Mouse (Mus musculus): ENCODE data around the gene Rps16. TPM values are rescaled to one million over a fixed set of nuclear protein-coding genes. Genes with fewer than 3 reads are reported as not detected.
"Not testable (repeated sequence)": the region's sequence is repeated elsewhere in the genome, so short reads cannot be mapped to it uniquely, and the experiment has no call there.

The Rps16 gene
- total RNA-seq, 2 experiments from 2014 or later: 489 to 520 TPM

DNA sequence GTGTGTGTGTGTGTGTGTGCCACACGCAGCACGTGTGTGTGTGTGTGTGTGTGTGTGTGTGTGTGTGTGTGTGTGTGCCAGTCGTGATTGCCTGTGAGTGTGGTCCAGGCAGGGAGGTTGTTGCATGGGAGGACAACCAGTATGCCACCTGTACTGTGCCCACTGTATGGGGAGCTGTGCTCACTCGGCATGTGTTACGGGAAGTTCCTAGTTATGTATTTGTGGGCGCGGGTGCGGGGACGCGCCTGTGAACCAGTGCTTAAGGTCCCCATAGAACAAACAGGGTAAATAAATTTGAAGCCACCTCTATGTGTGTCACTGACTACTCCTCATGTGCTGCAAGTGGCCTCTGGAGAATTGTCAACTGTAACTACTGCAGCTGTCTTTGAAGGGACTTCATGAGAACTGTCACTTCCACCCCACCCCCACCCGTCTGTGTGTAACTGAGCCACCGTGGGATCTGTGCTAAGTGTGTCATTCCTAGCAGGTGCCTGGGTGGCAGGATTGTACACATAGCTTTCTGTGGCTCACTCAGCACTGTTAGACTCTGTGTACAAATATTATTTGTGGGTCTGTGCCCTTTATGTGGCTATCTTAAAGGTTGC lies 32.0 kb downstream of the Rps16 start:
- no peak for DNase-seq (ENCODE audit: low spot score)
- intact Hi-C loops (cut with DNase I): no loop called here

DNA sequence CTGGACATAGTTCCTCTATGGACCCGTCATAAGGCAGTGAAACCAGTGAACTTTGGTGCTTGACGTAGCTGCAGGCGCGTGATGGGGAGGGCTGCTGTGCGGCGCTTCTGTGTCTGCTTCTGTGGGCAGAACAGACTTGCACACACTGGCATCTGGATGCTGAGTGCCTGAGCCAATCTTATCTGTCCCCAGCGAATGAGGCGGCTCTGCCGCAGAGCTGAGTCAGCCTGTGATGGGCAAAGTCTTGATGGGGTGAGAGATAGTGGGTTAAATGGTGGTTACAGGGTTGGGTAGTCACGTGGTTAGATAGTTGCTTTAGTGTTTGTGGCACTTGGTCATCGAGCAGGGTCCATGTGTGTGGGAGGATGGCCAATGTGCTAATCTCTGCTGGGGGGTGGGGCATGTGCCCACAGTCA lies 32.5 kb downstream of the Rps16 start:
- DNase-seq (ENCODE audit: low spot score): no peak
- intact Hi-C loops (cut with DNase I): no loop called here

DNA sequence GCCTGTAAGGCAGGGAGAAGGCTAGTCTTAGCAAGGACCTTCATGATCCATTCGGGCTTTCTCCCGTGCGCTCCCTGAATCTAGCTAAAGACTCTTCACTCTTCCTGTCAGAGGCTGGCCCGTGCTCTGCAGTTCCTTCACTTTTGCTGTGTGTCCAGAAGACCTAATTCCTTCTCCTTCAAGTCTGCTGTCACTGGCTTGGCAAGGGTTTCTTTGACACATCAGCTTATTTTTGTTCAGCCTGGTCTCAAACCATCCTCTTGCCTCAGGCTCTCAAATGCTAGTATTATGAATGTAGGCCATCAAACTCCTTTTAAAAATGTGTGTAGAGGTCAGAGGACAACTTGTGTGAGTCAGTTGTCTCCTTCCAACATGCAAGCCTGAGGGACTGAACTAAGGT lies 33.2 kb downstream of the Rps16 start:
- intact Hi-C loops (cut with DNase I): no loop called here
- DNase-seq (ENCODE audit: low spot score): no peak

DNA sequence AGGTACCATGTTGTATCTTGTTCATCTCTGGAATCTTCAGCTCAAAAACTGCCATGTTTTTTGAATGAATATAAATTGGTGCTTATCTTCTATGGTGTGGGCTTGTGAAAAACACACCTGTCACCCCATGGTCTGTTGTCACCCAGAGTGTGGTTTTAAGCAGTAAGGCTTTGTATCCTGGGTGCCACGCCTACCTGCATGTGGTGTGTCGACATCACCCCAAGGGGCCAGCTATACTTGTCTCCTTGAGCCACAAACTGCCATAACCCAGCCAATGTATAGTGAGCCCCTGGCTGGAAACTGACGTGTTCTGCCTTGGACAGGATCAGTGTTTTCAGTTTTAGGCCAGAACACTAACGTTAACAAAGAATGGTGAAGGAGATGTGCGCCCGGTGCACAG lies 33.7 kb downstream of the Rps16 start:
- intact Hi-C loops (cut with DNase I): no loop called here
- DNase-seq (ENCODE audit: low spot score): no peak

DNA sequence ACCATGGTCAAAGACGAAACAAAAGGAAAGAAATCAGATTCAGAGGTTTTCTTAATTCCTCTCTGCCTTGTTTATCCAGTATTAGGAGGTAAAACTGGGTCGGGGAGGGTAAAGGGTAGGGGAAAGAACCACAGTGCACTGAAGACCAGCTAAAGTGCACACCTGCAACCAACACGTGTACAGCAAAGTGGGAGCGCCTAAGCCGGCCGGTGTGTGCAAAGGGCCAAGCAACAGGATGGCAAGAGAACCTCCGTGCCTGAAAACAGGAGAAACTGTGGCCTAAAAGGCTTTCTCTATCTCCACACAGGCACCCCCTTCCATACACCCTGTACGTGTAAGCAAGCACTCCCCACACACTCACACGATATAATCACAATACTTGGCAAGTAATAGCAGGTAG lies 34.7 kb downstream of the Rps16 start:
- intact Hi-C loops (cut with DNase I): no loop called here
- no peak for DNase-seq (ENCODE audit: low spot score)

GRCm38 (mm10) chr7:28386007-28386406 lies 35.6 kb downstream of the Rps16 start:
- DNase-seq (ENCODE audit: low spot score): no peak
- intact Hi-C loops (cut with DNase I): loop anchor here (1.0 kb wide), 1 partner anchor 13 kb away; no protein-coding TSS in a partner anchor

DNA sequence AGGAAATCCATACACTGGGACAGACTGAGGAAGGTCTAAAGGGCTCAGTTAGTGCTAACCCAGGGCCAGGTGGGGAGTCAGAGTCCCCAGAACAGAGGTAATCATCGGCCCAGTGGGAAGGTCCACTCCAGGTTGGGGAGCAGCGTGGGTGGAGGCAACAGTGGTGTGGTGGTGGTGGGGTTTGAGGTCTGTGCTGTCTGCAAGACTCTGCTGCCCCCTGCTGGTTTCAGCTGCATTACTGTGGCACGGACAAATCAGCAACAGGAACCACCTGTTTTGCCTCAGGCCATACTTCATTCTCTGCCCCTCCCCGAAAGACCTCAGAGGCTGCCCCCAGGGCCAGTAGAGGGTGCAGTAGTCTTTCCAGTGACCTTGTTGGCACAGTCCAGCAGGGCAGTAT lies 36.0 kb downstream of the Rps16 start:
- peak; percentile 64 for DNase-seq (ENCODE audit: low spot score)
- intact Hi-C loops (cut with DNase I): loop anchor here (1.0 kb wide), 1 partner anchor 13 kb away; no protein-coding TSS in a partner anchor

DNA sequence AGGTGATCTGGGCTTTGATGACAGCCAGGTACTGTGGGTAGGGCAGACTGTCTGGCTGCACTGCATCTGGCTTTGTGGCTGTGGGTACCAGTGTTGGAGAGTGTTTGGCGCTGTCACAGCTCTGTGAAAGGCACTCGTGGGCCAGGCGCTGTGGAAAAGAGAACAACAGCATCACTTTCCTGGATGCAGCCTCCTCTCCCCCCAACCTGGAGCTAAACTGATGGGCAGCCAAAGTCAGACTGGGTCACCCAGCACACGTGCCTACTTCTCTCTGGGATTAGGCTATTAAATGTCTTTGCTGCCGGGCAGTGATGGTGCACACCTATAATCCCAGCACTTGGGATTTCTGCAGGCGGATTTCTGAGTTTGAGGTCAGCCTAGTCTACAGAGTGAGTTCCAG lies 36.4 kb downstream of the Rps16 start:
- not testable (repeated sequence) for DNase-seq (ENCODE audit: low spot score)
- intact Hi-C loops (cut with DNase I): loop anchor here (1.0 kb wide), 1 partner anchor 14 kb away; no protein-coding TSS in a partner anchor

- not testable (repeated sequence) for DNase-seq (ENCODE audit: low spot score)
These were observed 36.9 kb downstream of the Rps16 start for GRCm38 (mm10) chr7:28387384-28387783.

DNA sequence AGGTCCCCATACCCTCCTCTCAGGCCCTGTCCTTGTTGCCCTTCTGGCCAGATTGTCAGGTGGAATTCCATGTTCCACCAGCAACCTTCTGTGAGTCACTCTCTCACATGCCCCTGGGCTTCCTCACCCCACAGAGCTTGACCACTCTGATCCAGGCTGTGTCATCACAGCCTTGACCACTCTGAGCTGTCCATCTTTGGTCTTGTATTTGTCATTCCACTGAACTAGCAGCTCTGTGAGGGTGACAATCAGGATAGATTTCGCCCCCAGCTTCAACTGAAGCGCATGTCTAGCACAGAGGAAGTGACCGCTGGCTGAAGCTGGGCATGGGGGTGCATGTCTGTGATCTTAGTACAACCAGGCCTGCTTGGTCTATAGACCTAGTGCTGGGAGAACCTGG lies 39.9 kb downstream of the Rps16 start:
- no peak for DNase-seq (ENCODE audit: low spot score)
- intact Hi-C loops (cut with DNase I): no loop called here

More at GRCm38 (mm10) chr7:28387384-28387783, 36.9 kb downstream of the Rps16 start:
- intact Hi-C loops (cut with DNase I): not testable (repeated sequence)

DNA sequence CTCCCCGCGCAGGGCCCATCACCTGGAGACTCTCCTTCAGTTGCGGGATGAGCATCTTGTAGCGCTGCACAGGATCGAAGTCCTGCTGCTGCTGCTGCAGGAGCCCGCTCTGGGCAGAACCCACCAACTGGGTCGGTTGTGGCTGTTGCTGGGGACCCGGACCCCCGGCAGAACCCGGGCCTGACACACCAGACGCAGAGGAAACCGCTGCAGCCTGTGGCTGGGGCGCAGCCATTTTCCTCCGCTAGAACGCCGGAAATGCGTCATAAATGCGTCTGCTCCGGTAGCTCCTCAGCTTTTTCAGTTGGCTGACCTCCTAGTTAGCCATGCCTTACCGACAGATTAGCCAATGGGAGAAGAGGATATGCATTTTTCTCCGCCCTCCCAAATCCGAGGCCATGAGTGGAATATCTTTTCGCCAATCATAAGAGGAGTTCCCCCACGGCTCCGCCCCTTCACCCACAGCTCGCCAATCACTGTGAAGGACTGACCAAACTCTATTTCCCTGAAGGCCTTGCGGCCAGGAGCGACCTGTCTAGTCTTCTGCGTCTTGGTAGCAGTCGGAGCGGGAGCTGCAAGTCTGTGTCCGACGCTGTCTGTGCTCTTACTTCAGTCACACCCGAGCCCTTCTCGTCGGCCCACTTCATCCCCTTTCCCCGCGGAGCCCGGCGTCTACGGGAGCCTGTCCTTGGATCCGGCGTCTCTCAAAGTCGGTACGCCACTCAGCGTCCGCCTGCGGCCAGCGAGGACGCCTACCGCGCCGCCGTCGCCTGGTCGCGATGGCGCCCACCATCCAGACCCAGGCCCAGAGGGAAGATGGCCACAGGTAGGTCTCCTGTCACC lies 42.2 kb downstream of the Rps16 start, which contains the start of the genes Med29 and Paf1:
TSS of gene Med29 (minus strand) at position 280 of the 843 bp plus-strand sequence.
TSS of gene Paf1 (plus strand) at position 523 of the 843 bp plus-strand sequence.
- peak; percentile 98 for DNase-seq (ENCODE audit: low spot score)
- intact Hi-C loops (cut with DNase I): loop anchor here (2.0 kb wide), 1 partner anchor 42 kb away; no protein-coding TSS in a partner anchor

DNA sequence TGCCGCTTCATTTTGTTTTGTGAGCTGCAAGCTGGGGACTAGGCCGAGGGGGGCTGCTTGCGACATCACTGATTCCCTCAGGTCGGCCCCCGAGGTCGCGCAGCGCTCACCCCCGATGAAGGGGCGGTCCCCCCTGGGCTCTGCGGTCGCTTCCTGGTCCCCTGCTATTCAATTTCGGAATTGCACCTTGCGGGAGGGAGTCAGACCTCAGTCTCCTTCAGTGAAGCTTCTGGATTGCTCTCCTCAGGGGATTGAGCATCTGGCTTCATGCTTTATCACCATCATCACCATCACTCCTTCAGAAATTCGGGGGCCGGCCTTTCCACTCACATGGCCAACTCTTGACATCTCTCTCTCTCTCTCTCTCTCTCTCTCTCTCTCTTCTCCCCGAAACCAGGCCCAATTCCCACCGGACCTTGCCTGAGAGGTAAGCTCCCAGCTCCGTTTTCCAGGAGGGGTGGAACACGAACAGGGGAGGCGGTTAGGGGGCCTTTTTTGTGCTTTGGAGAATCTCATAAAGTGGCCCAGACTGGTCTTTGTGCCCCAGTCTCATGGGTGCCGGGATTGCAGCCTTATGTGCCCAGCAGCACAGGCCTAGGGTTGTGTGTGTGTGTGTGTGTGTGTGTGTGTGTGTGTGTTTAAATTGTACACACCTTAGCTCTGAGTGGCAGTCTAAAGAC lies 43.0 kb downstream of the Rps16 start:
- DNase-seq (ENCODE audit: low spot score): no peak
- intact Hi-C loops (cut with DNase I): loop anchor here (2.0 kb wide), 1 partner anchor 41 kb away; no protein-coding TSS in a partner anchor

DNA sequence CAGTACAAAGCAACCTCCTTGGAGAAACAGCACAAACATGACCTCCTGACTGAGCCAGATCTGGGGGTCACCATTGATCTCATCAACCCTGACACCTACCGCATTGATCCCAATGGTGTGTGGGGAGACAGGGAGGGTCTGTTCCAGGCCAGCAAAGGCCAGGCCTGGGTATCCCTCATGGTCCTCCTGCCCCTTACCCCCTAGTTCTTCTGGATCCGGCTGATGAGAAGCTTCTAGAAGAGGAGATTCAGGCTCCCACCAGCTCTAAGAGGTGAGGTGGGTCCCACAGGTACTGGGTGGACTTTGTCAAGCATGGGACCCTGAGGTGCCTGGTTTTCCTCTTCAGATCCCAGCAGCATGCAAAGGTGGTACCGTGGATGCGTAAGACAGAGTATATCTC lies 45.0 kb downstream of the Rps16 start:
- DNase-seq (ENCODE audit: low spot score): no peak
- intact Hi-C loops (cut with DNase I): no loop called here

GRCm38 (mm10) chr7:28398000-28398399 lies 47.5 kb downstream of the Rps16 start:
- intact Hi-C loops (cut with DNase I): no loop called here
- no peak for DNase-seq (ENCODE audit: low spot score)

DNA sequence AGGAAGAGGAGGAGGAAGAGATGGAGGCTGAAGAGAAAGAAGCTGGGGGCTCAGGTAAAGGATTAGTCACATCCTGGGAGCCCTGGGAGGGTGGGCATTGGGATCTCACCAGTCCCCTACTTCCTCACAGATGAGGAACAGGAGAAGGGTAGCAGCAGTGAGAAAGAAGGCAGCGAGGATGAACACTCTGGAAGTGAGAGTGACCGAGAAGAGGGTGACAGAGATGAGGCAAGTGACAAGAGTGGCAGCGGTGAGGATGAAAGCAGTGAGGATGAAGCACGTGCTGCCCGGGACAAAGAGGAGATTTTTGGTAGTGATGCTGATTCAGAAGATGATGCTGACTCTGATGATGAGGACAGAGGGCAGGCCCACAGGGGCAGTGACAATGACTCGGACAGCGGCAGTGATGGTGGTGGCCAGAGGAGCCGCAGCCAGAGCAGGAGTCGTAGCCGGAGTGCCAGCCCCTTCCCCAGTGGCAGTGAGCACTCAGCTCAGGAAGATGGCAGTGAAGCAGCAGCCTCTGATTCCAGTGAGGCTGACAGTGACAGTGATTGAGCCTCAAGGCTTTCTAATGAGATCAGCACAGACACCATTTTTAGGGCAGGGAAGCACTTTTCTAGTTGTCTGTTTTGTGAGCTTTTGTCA lies 48.4 kb downstream of the Rps16 start:
- intact Hi-C loops (cut with DNase I): no loop called here
- no peak for DNase-seq (ENCODE audit: low spot score)

GRCm38 (mm10) chr7:28401030-28401429 lies 50.6 kb downstream of the Rps16 start:
- intact Hi-C loops (cut with DNase I): no loop called here
- DNase-seq (ENCODE audit: low spot score): no peak

- intact Hi-C loops (cut with DNase I): no loop called here
- DNase-seq (ENCODE audit: low spot score): no peak
These were observed 51.5 kb downstream of the Rps16 start for GRCm38 (mm10) chr7:28401942-28402341.
